Mouse (Mus musculus): ENCODE measurements around the gene Noc2l. TPM values are rescaled to one million over a fixed set of nuclear protein-coding genes. Genes with fewer than 3 reads are reported as not detected.

The Noc2l gene
- polyA plus RNA-seq, 1 experiment: 54.6 TPM

DNA sequence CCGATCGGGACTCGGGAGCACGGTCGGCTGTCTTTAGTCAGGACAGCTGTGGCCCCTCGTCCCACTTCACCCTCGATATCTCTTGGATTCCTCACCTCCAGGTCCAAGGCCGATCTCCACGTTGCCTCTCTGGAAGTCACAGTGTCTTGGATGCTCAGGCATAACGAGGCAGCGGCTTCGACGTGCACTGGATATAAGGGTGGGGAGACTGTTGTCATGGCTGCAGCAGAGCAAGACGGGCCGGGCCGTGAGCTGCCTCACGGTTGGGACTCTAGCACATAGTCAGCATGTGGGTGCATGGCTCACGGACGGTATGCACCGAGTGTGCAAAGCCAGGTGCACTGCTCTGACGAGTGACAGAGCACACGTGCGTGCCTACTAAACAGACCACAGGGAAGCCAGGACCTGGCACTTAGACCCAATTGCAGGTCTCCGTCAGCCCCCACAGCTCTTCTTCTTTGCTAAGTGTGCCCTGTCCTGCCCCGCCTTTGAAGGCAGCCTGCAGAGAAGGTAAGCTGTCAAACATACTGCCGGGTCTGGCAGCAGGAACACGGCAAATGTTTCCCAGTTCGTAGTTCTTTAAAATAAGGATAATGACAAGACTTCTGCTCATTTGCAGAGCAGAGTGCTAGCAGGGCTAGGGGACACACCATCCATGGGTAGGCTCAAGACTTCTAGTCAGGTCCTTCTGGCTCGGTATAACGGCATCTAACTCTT, 18.7 kb downstream of the Noc2l start:
- no peak for DNase-seq
- 5% methylated on average over 30 of the region's 30 CpGs for WGBS
- Histone ChIP-seq H3K4me3 (replicated peaks; ENCODE audit: extremely low read depth, low read depth, low read length) (no peak overlapping the region), H3K4me1 (ENCODE audit: control insufficient read depth, insufficient read depth, low read length) (peaks cover 7% of the 10 kb centered on the region)
- TF ChIP-seq POLR2A (IDR thresholded peaks at IDR 0.05; ENCODE audit: borderline replicate concordance, extremely low read depth, low read depth, low read length): no peak

- DNase-seq: no peak
- WGBS: 12% methylated on average over 26 of the region's 26 CpGs
- Histone ChIP-seq H3K4me3 (replicated peaks; ENCODE audit: extremely low read depth, low read depth, low read length) (no peak within 1 kb of the TSS), H3K4me1 (ENCODE audit: control insufficient read depth, insufficient read depth, low read length) (peaks cover 7% of the 10 kb centered on the region)
- no peak for TF ChIP-seq POLR2A (IDR thresholded peaks at IDR 0.05; ENCODE audit: borderline replicate concordance, extremely low read depth, low read depth, low read length)
- TF ChIP-seq CTCF (IDR thresholded peaks at IDR 0.05; ENCODE audit: insufficient read depth, low read length): no peak
Measured at GRCm38 (mm10) chr4:156255078-156255839, 19.4 kb downstream of the Noc2l start, which contains the start of gene Samd11. Gene Samd11, minus strand, starts transcription at chr4:156255657.

Other genes starting within 250 kb of the Noc2l start
- gene B3galt6, start 243.4 kb upstream of the Noc2l start, polyA plus RNA-seq (2012; rRNA removed): 6.1 and 7.4 TPM in 2 replicates
- gene Sdf4, start 243.1 kb upstream of the Noc2l start, polyA plus RNA-seq (2012; rRNA removed): 54.3 and 63.6 TPM in 2 replicates
- gene Tnfrsf4, start 222.2 kb upstream of the Noc2l start, polyA plus RNA-seq (2012; rRNA removed): 5.4 and 7.3 TPM in 2 replicates
- 4.3 and 5.2 TPM in 2 replicates for gene Tnfrsf18, start 209.8 kb upstream of the Noc2l start, polyA plus RNA-seq (2012; rRNA removed)
- 5.8 and 7.2 TPM in 2 replicates for gene Ttll10, start 176.6 kb upstream of the Noc2l start, polyA plus RNA-seq (2012; rRNA removed)
- 13.8 and 16.3 TPM in 2 replicates for gene 9430015G10Rik, start 126.0 kb upstream of the Noc2l start, polyA plus RNA-seq (2012; rRNA removed)
- 0.32 and 2.7 TPM in 2 replicates for gene Rnf223, start 105.5 kb upstream of the Noc2l start, polyA plus RNA-seq (2012; rRNA removed)
- gene Agrn, start 38.5 kb upstream of the Noc2l start, polyA plus RNA-seq (2012; rRNA removed): 190 and 214 TPM in 2 replicates
- 8.1 and 12.2 TPM in 2 replicates for gene Isg15, start 35.2 kb upstream of the Noc2l start, polyA plus RNA-seq (2012; rRNA removed)
- gene AW011738, start 32.7 kb upstream of the Noc2l start, polyA plus RNA-seq (2012; rRNA removed): 4.6 and 5.1 TPM in 2 replicates
- 2.0 and 6.0 TPM in 2 replicates for gene Perm1, start 20.1 kb upstream of the Noc2l start, polyA plus RNA-seq (2012; rRNA removed)
- gene Plekhn1, start 1.2 kb upstream of the Noc2l start, polyA plus RNA-seq (2012; rRNA removed): 61.9 and 78.1 TPM in 2 replicates
- 0.22 and 2.9 TPM in 2 replicates for gene Samd11, start 19.6 kb downstream of the Noc2l start, polyA plus RNA-seq (2012; rRNA removed)
- not detected in 2 replicates for gene Vmn2r-ps159, start 95.1 kb downstream of the Noc2l start, polyA plus RNA-seq (2012; rRNA removed)

Measured in lung, adult 2 months (tissue).